Mouse (Mus musculus) testis, adult 2 months (tissue): ENCODE measurements at regions not wholly inside any gene's neighbourhood (a gene's known extent, or its start where the extent isn't known, plus 50 kb on each side); places are given as distances from the start of the nearest gene placed in this dataset.

ENCODE experiments used
- CTCF ChIP-seq: fragments of 200-500 bp; IDR thresholded peaks from 2 replicates; pipeline ENCODE4 v1.5.1; 2012; ENCODE audit warnings: low read depth, mild to moderate bottlenecking, inconsistent platforms, low read length, moderate library complexity; ENCODE audit not compliant: control insufficient read depth, insufficient read depth, insufficient replicate concordance
- POLR2A ChIP-seq: fragments of 200-500 bp; IDR thresholded peaks from 2 replicates; pipeline ENCODE4 v1.6.1; 2012; ENCODE audit warnings: low read depth, mild to moderate bottlenecking, inconsistent platforms, low read length, moderate library complexity; ENCODE audit not compliant: control insufficient read depth

DNA sequence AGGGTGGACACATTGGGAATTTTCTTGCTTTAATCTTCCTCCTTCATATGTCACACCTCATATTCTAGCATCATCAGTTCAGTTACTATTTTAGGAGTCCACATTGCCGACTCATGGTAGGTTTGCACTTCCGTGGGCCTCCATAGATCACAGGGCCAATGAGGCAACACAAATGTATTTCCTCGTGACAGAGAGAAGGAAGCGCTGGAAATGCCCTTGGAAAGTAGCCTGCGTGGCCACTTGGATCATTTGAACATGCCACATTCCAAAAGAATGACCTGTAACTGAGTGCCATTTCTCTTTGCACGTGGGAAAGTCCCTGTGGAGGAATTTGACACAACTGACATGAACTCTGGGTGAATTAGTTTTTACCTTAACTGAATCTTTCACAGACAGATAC, 150.6 kb downstream of the Plk2 start:
- TF ChIP-seq CTCF = no peak
- no peak for TF ChIP-seq POLR2A
